Mouse (Mus musculus): Measurements from ENCODE around the gene Aqp2. TPM values are rescaled to one million over a fixed set of nuclear protein-coding genes. Genes with fewer than 3 reads are reported as not detected.
A peak's percentile ranks its signal among the peaks of the same experiment; 100 is the strongest.

Gene Aqp2
- polyA plus RNA-seq, 1 experiment from 2014 or later, result not detected

DNA sequence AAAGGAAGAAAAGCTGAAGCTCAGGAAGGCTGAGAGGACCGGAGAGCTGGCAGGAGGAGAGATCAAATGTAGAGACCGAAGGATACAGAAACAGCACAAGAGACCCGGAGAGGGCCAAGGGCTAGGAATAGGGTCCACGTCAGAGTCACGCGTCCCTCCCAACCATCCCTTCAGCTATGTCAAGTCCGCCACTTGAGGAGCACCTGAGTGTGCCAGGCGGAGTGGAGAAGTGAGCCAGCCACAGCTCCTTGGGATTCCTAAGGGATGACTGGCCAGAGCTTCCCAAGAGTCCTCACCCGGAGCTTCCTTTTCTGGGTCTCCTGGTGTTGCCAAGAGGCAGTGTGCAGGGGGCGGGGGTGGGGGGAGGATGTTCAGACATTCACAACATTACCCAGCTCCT, 16.1 kb downstream of the Aqp2 start:
- 86% methylated on average over 10 of the region's 10 CpGs for WGBS
- Histone ChIP-seq H3K4me3 (no peak overlapping the region), H3K36me3 (replicated peaks) (no peaks in the 10 kb centered on the region), H3K27ac (no peak overlapping the region), H3K4me1 (peaks cover 43% of the 10 kb centered on the region), H3K9me3 (no peaks in the 10 kb centered on the region), H3K27me3 (ENCODE audit: poor library complexity, severe bottlenecking) (peaks cover 91% of the 10 kb centered on the region)
- no peak for DNase-seq (ENCODE audit: extremely low spot score, low spot score)

DNA sequence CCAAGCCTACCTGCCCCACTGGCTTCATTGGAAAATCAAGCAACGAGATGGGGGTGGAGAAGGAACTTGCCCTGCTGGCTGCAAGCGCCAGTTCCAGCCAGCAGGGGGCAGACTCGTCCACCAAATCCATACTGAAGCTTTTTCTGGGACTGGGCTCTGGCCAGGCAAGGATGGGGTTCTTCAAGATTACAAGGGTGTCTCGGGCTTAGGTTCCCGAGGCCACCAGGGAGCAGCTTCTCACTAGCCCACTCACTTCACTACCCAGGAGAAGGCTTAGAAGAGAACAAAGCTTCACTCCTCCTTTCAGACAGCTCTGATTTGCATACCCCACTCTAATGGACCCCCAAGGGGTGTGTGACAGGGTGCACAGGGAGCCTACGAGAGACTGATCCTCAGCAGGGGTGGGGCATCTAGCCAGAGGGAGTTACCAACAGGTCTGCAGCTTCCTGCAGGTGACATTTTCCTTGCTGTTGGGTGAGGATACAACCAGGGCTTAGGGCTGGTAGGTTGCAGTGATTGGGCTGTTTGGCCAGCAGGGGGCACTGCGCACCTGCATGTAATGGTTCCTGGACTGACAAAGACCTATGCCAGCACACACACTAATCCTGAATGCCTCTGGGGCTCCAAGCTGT, 17.3 kb downstream of the Aqp2 start:
- Histone ChIP-seq H3K9me3 (no peaks in the 10 kb centered on the region), H3K4me3 (no peak overlapping the region), H3K4me1 (peaks cover 48% of the 10 kb centered on the region), H3K36me3 (replicated peaks) (no peaks in the 10 kb centered on the region), H3K27me3 (ENCODE audit: poor library complexity, severe bottlenecking) (peaks cover 91% of the 10 kb centered on the region), H3K27ac (no peak overlapping the region)
- DNase-seq (ENCODE audit: extremely low spot score, low spot score), result peak; percentile 92
- under 1% methylated on average over 7 of the region's 7 CpGs for WGBS

DNA sequence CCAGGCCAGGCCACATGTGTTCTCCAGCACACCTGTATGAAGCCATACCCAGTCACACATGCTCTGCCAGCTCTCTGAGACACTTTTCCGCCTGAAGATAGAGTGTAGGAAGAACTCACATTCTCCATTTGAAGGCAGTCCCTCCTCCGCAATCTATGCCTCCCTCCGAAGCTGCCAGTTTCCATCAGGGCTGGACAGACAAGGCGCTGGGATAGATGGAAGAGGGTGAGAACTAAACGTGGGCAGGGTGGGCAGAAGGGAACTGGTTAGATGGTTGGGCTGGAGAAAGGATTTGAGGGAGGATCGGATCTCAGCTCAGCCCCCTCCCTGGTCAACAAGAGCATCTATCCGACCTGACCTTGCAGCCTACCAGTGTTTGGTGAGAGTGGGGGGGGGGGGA, 18.0 kb downstream of the Aqp2 start:
- no peaks in the 10 kb centered on the region for H3K9me3 ChIP-seq
- WGBS, result 63% methylated on average over 7 of the region's 7 CpGs
- no peaks in the 10 kb centered on the region for H3K36me3 ChIP-seq (replicated peaks)
- peaks cover 54% of the 10 kb centered on the region for H3K4me1 ChIP-seq
- peaks cover 91% of the 10 kb centered on the region for H3K27me3 ChIP-seq (ENCODE audit: poor library complexity, severe bottlenecking)
- H3K27ac ChIP-seq, result no peak overlapping the region
- H3K4me3 ChIP-seq, result no peak overlapping the region
- no peak for DNase-seq (ENCODE audit: extremely low spot score, low spot score)

DNA sequence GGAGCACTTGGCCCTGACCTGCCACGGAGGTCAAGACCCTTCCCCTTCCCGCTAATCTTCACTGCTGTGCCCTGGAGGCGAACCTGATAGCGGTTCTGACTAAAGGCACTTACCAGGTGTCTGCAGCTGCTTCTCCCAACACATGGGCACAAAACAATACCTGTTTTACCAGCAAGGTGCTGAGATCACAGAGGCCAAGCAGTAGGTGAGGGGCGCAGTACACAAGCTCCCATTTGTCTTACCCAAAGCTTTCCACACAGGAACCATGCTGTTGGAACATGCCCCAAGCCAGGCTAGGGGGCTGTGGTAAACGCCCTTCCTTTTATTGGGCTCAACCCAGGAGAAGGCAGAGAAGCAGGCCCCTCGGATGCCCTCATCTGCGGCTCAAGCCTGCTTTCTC, 18.7 kb downstream of the Aqp2 start:
- H3K4me1 ChIP-seq, result peaks cover 62% of the 10 kb centered on the region
- no peak overlapping the region for H3K27ac ChIP-seq
- H3K36me3 ChIP-seq (replicated peaks), result no peaks in the 10 kb centered on the region
- WGBS, result 51% methylated on average over 8 of the region's 8 CpGs
- H3K9me3 ChIP-seq, result no peaks in the 10 kb centered on the region
- H3K4me3 ChIP-seq, result no peak overlapping the region
- H3K27me3 ChIP-seq (ENCODE audit: poor library complexity, severe bottlenecking), result peaks cover 91% of the 10 kb centered on the region
- DNase-seq (ENCODE audit: extremely low spot score, low spot score), result no peak

DNA sequence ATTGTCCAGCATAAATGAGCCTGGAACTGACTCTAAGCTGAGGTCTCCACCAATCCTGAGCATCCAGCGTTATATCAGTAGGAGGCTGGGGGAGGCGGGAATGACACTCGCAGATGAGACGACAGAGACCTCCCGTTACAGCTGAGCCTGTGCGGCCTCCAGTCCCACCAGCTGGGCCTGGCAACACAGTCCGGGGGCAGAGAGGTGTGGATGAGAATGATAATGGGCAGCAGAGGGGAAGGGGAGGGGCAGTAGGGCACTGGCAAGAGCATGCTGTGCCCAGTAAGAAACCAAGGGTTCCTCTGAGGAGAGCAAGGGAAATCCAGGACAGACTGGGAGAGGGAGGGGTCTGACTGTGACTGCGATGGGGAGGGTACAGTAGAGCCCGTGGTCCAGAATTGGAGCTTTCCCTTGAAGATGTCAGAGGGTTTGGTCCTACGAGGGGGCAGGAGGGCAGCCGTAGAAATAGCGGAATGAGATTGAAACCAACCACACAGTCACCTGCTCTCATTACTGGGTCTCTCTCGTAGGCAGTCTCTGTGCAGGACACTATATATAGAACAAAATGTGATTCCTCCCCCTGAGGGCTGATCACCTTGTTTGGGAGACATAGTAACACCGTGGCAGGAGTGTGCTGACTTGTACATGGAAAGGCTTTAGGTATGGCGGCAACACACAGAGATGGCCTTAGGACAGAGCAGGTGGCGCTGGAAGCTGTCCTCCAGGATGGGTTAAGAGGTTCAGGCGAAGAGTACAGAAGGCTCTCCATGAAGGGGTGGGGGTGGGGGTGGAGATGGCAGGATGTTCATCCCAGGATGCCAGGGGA, 20.6 kb downstream of the Aqp2 start:
- peaks cover 79% of the 10 kb centered on the region for H3K4me1 ChIP-seq
- peaks cover 91% of the 10 kb centered on the region for H3K27me3 ChIP-seq (ENCODE audit: poor library complexity, severe bottlenecking)
- H3K4me3 ChIP-seq, result no peak overlapping the region
- peak overlapping the region; percentile 35; the same call in 1 of the 2 replicates for H3K27ac ChIP-seq
- no peaks in the 10 kb centered on the region for H3K36me3 ChIP-seq (replicated peaks)
- DNase-seq (ENCODE audit: extremely low spot score, low spot score), result no peak
- 70% methylated on average over 17 of the region's 17 CpGs for WGBS
- no peaks in the 10 kb centered on the region for H3K9me3 ChIP-seq

DNA sequence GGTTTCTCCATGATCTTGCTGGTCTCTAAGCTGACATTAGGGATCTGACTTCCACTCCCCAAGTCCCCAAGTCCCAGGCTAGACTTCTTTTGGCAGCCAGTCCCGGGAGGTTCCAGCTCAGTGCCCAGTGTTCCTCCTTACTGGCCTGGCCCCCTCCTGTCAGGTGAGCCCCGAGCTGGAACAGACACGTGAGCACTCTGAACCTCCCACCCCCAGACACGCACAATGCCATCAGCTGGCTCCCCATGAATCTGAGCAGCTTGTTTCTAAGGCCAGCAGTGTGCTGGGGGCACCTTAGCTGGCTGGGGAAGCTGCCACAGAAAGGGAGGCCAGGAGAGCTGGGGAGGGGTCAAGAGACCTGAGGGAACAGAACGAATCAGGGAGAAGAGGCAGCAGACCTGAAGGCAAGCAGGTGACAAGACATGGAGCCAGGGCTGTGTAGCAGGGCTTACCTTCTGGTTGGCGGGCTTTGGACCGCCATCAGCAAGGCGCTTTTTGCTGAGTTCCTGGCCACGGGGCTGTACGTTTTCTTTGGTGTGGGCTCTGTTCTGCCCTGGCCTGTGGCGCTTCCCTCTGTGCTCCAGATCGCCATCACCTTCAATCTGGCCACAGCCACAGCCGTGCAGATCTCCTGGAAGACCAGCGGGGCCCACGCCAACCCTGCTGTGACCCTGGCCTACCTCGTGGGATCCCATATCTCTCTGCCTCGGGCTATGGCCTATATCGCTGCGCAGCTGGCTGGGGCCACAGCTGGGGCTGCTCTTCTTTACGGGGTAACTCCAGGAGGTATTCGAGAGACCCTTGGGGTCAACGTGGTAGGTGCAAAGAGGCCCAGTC, 22.3 kb downstream of the Aqp2 start, which contains the start of gene Aqp6:
Gene Aqp6 (plus strand): TSS at position 415 of the 837 bp plus-strand sequence.
- H3K4me3 ChIP-seq, result peak within 1 kb of the TSS; percentile 5; the same call in 1 of the 2 replicates
- H3K4me1 ChIP-seq, result peaks cover 90% of the 10 kb centered on the region
- peak within 1 kb of the TSS; percentile 44 for H3K27ac ChIP-seq
- no peaks in the 10 kb centered on the region for H3K9me3 ChIP-seq
- H3K27me3 ChIP-seq (ENCODE audit: poor library complexity, severe bottlenecking), result peaks cover 93% of the 10 kb centered on the region
- DNase-seq (ENCODE audit: extremely low spot score, low spot score), result no peak
- 58% methylated on average over 22 of the region's 22 CpGs for WGBS
- H3K36me3 ChIP-seq (replicated peaks), result no peaks in the 10 kb centered on the region

DNA sequence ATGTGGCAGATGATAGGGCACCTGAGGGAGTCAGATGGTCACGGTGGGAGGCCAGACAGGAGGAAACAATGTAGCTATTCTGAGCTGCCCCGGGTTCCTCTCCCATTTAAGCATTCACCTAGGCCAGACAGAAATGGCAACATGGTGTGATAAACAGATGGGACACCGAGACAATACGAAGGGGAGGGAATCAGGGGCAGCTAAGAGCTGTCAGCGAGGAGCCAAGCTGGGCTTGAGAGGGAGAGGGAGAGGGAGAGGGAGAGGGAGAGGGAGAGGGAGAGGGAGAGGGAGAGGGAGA, 22.9 kb downstream of the Aqp2 start:
- peaks cover 90% of the 10 kb centered on the region for H3K4me1 ChIP-seq
- peaks cover 96% of the 10 kb centered on the region for H3K27me3 ChIP-seq (ENCODE audit: poor library complexity, severe bottlenecking)
- DNase-seq (ENCODE audit: extremely low spot score, low spot score), result no peak
- H3K4me3 ChIP-seq, result peak overlapping the region; percentile 5; the same call in 1 of the 2 replicates
- no peaks in the 10 kb centered on the region for H3K9me3 ChIP-seq
- 30% methylated on average over 5 of the region's 5 CpGs for WGBS
- peak overlapping the region; percentile 27 for H3K27ac ChIP-seq
- H3K36me3 ChIP-seq (replicated peaks), result no peaks in the 10 kb centered on the region

DNA sequence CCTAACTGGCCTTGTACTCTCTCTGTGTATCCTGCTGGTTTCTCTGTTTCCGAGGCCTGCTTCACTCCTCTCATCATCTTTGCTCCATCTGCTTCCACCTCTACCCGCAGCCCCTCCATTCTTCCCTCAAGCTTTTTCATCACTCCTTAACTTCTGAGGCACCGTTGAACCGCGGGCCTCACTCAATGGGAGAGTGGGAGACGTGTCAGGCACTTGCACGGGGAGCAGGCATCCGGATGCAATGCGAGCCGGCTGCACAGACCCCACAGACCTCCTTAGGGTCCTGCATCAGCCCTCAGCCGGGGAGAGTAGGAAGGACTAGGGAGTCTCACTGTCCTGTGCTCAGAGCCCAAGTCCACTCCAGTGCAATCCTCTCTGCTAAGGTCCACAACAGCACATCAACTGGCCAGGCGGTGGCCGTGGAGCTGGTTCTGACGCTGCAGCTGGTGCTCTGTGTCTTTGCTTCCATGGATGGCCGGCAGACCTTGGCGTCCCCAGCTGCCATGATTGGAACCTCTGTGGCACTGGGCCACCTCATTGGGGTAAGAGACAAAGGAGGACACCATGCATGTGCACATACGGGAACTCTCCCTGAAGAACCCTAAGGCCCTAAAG, 23.5 kb downstream of the Aqp2 start:
- H3K4me3 ChIP-seq, result no peak overlapping the region
- WGBS, result 74% methylated on average over 17 of the region's 17 CpGs
- peaks cover 96% of the 10 kb centered on the region for H3K27me3 ChIP-seq (ENCODE audit: poor library complexity, severe bottlenecking)
- H3K36me3 ChIP-seq (replicated peaks), result no peaks in the 10 kb centered on the region
- no peak for DNase-seq (ENCODE audit: extremely low spot score, low spot score)
- peaks cover 90% of the 10 kb centered on the region for H3K4me1 ChIP-seq
- no peaks in the 10 kb centered on the region for H3K9me3 ChIP-seq
- peak overlapping the region; percentile 44; the same call in 1 of the 2 replicates for H3K27ac ChIP-seq

DNA sequence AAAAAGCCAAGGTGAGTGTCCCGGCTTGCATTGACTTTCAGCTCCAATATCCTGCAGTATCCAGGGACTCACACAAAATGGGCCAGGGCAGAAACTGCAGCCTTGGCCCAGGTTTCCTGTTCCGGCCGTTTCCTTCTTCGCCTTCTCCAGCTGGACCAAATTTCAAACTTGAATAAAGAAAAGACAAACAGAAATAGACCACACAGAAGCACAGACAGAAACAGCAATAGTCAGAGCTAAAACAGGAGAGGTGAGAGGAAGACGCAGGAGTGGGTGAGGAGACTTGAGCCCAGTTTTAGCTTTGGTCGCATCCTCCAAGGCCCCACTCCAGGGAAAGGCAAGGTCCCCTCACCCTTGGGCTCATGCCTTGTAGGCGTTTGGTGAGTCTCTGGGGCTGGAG, 24.4 kb downstream of the Aqp2 start:
- Histone ChIP-seq H3K4me1 (peaks cover 92% of the 10 kb centered on the region), H3K27ac (no peak overlapping the region), H3K9me3 (no peaks in the 10 kb centered on the region), H3K27me3 (ENCODE audit: poor library complexity, severe bottlenecking) (peaks cover 91% of the 10 kb centered on the region), H3K4me3 (no peak overlapping the region), H3K36me3 (replicated peaks) (no peaks in the 10 kb centered on the region)
- DNase-seq (ENCODE audit: extremely low spot score, low spot score), result no peak
- WGBS, result 83% methylated on average over 7 of the region's 7 CpGs

DNA sequence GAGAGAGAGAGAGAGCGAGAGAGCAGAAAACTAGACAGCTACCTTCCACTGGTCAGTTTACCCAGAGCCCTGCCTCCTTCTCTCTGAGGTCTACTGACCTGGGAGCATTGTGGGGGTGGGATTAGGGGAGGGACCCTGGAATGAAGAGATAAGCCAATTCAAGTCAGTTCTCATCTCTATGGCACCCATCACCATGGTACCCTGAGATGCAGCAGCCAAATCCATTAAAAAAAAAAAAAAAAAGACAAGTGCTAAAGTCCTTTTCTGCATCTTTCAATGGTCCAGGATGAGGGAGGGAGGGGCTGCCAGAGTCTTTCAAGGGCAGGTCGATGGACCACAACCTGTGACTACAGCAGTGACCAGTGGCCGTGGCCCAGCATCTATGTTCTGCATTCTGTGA, 26.7 kb downstream of the Aqp2 start:
- no peak overlapping the region for H3K27ac ChIP-seq
- no peak for DNase-seq (ENCODE audit: extremely low spot score, low spot score)
- no peaks in the 10 kb centered on the region for H3K36me3 ChIP-seq (replicated peaks)
- 75% methylated on average over 2 of the region's 3 CpGs for WGBS
- H3K27me3 ChIP-seq (ENCODE audit: poor library complexity, severe bottlenecking), result peaks cover 95% of the 10 kb centered on the region
- no peaks in the 10 kb centered on the region for H3K9me3 ChIP-seq
- H3K4me3 ChIP-seq, result no peak overlapping the region
- H3K4me1 ChIP-seq, result peaks cover 86% of the 10 kb centered on the region

DNA sequence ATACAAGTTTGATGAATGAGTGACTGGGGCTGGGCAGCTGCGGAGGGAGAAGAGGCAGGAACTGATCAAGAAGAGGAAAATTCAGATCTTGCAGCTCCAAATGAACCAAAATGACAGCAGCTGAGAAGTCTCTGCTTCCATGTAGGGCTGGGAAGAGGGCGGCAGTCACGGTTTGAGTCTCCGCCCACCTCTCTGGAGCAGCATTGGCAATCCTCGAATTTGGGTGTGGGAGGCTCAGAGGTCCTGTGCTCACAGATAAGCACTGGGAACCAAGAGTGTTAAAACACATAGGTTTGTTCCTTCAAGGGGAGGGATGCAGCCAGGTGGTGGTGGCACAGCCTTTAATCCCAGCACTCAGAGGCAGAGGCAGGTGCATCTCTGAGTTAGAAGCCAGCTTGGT, 27.7 kb downstream of the Aqp2 start:
- Histone ChIP-seq H3K36me3 (replicated peaks) (no peaks in the 10 kb centered on the region), H3K27me3 (ENCODE audit: poor library complexity, severe bottlenecking) (peaks cover 95% of the 10 kb centered on the region), H3K4me1 (peaks cover 84% of the 10 kb centered on the region), H3K27ac (0 out of 2 replicates have a peak overlapping the region, but pooled peaks have one; percentile 25), H3K9me3 (no peaks in the 10 kb centered on the region), H3K4me3 (no peak overlapping the region)
- DNase-seq (ENCODE audit: extremely low spot score, low spot score), result no peak
- WGBS, result 42% methylated on average over 5 of the region's 5 CpGs

DNA sequence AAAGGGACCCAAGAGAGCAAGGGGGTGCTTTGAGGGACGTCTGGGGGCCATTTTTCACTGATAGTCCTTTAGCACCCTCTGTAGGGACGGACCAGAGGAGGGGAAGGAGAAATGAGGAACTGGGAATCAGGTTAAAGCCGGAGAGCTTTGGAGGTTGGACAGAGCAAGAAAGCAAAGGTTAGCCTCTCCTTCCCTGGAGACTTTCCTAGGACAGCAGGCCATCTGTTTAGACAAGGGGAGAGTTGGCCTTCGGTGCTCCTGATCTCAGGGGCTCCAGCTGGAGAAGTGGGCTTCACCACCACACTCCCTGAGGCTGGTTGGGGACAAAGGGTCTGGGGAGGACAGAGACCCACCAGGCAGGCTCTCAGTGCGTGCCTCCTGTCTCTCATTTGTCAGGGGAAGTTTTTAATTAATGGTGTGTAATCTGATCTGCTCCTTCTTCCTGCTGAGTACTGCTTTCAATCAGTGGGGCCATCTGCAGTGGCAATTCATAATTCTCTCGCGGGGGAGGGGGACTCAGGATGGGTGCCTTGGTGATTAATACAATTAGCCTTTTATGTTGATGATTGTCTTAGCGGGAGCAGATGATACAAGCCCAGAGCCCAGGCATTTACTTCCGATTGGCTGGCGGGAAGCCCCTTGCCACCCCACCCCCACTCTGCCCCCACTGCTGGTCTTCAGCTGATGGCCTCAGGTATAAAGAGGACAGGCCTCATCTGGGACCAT, 28.7 kb downstream of the Aqp2 start:
- 16% methylated on average over 10 of the region's 10 CpGs for WGBS
- peak; percentile 48 for DNase-seq (ENCODE audit: extremely low spot score, low spot score)
- H3K9me3 ChIP-seq, result 0 out of 2 replicates have a peak, but pooled peaks cover 3% of the 10 kb centered on the region
- peaks cover 95% of the 10 kb centered on the region for H3K27me3 ChIP-seq (ENCODE audit: poor library complexity, severe bottlenecking)
- no peaks in the 10 kb centered on the region for H3K36me3 ChIP-seq (replicated peaks)
- 0 out of 2 replicates have a peak overlapping the region, but pooled peaks have one; percentile 13 for H3K4me3 ChIP-seq
- peak overlapping the region; percentile 52 for H3K27ac ChIP-seq
- H3K4me1 ChIP-seq, result peaks cover 76% of the 10 kb centered on the region

Measured in forebrain, embryonic 10.5 days (tissue).